Mouse (Mus musculus) thymus, postnatal 0 days (tissue): ENCODE results near the gene Gm21173. TPM values are rescaled to one million over a fixed set of nuclear protein-coding genes. Genes with fewer than 3 reads are reported as not detected.
"Not testable (repeated sequence)": the region's sequence is repeated elsewhere in the genome, so short reads cannot be mapped to it uniquely, and the experiment has no call there.

Source experiments
- DNase-seq: peaks from one replicate; pipeline ENCODE4 v3.0.0-alpha.2; 2015; ENCODE audit warnings: low spot score
- polyA plus RNA-seq: library from polyadenylated mRNA; unstranded; fragments of >200 nt; fragmentation: Nextera tagmentation; extraction: Ambion mirVana; gene quantifications from 2 replicates; pipeline ENCODE4 v1.2.1, GENCODE M21; 2015

Gene Gm21173
- polyA plus RNA-seq: not detected in 2 replicates

DNA sequence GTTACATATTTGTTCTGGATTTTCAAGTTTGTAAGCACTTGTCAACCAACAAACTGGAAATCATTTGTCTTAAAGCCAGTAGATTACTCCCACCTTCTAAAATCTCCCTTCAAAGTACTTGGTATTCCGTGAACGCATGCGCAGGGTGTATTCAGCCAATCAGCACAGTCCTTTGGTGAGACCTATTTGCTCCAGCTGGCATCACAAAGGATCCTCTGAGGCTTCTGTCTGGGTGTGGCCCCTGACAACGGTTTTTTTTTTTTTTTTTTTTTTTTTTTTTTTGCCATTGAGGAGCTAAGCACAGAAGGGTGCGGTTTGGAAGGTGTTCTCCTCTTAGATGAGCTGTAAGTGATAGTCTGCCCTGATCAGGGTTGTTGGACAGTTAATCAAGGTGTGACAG is at the start of gene Gm21173:
Gm21173 (plus strand) TSS at position 301 of the 400 bp plus-strand sequence.
- not testable (repeated sequence) for DNase-seq
